Mouse (Mus musculus) heart, adult 2 months (tissue): ENCODE results near the gene Adprhl2. TPM values are rescaled to one million over a fixed set of nuclear protein-coding genes. Genes with fewer than 3 reads are reported as not detected.

Experiments used
- DNase-seq, 2 experiments: peaks; one replicate each; pipeline ENCODE4 v3.0.0; 2021
- H3K27ac ChIP-seq: fragments of 200-600 bp; 2 replicates; pipeline ENCODE4 v1.8.1; 2022
- H3K27me3 ChIP-seq: fragments of 200-500 bp; 2 replicates; pipeline ENCODE4 v1.6.1; 2012; ENCODE audit warnings: mild to moderate bottlenecking, low read length, inconsistent platforms, mixed read lengths; ENCODE audit not compliant: control insufficient read depth, insufficient read depth
- H3K36me3 ChIP-seq: fragments of 200-500 bp; 2 replicates; pipeline ENCODE4 v1.6.1; 2012; ENCODE audit warnings: low read length, inconsistent platforms; ENCODE audit not compliant: control insufficient read depth, insufficient read depth
- H3K4me1 ChIP-seq: fragments of 200-500 bp; 2 replicates; pipeline ENCODE4 v1.6.1; 2011; ENCODE audit warnings: low read length; ENCODE audit not compliant: control insufficient read depth, insufficient read depth
- H3K4me3 ChIP-seq: fragments of 200-600 bp; 2 replicates; pipeline ENCODE4 v1.8.1; 2022
- H3K79me2 ChIP-seq: fragments of 200-500 bp; replicated peaks from 2 replicates; pipeline ENCODE4 v1.6.1; 2012; ENCODE audit warnings: mild to moderate bottlenecking, inconsistent platforms, low read length, moderate library complexity, mixed read lengths; ENCODE audit not compliant: control insufficient read depth, insufficient read depth
- H3K9ac ChIP-seq: fragments of 200-500 bp; 2 replicates; pipeline ENCODE4 v1.6.1; 2012; ENCODE audit warnings: low read depth, mild to moderate bottlenecking, control low read depth, inconsistent platforms, low read length, mixed read lengths
- CTCF ChIP-seq: fragments of 200-600 bp; IDR thresholded peaks from 2 replicates; pipeline ENCODE4 v1.8.1; 2022; ENCODE audit warnings: antibody characterized with exemption, mild to moderate bottlenecking, moderate library complexity
- EP300 ChIP-seq: fragments of 200-500 bp; IDR thresholded peaks from 2 replicates; pipeline ENCODE4 v1.6.1; 2011; ENCODE audit warnings: low read depth, low read length, control low read depth; ENCODE audit not compliant: insufficient read depth
- POLR2A ChIP-seq: fragments of 200-500 bp; IDR thresholded peaks from 2 replicates; pipeline ENCODE4 v1.6.1; 2011; ENCODE audit warnings: mild to moderate bottlenecking, low read depth, low read length, control low read depth; ENCODE audit not compliant: insufficient read depth
- WGBS: fragments of 180-500 bp; shearing (Covaris S2); methylation state at CpG from one replicate; pipeline ENCODE4 v1.1.7; 2018; 5-methylcytosine and 5-hydroxymethylcytosine counted together
- intact Hi-C: fragments of 180-260 bp; cut with DNase I; formaldehyde crosslinking; loops from one replicate; pipeline ENCODE4 v1.15.1; 2025
- polyA plus RNA-seq: library from polyadenylated mRNA; depleted of rRNA; stranded (reverse); fragments of >200 nt; gene quantifications from 2 replicates; pipeline ENCODE4 v1.2.3, GENCODE M21; 2012
- total RNA-seq, 2 experiments: library from RNA; stranded (reverse); gene quantifications; 2 replicates each; pipeline ENCODE4 v1.2.3; 2021

Gene Adprhl2
- total and polyA plus RNA-seq, 3 experiments, result 12.9 to 14.7 (median 13.0) TPM

- H3K36me3 ChIP-seq, result no peaks in the 10 kb centered on the region
- H3K27ac ChIP-seq, result no peak overlapping the region
- no peak overlapping the region for H3K9ac ChIP-seq
- peaks cover 6% of the 10 kb centered on the region for H3K27me3 ChIP-seq
- DNase-seq, result no peak
- no peak overlapping the region for H3K4me3 ChIP-seq
- 66% methylated on average over 4 of the region's 4 CpGs for WGBS
- H3K4me1 ChIP-seq, result no peaks in the 10 kb centered on the region
- TF ChIP-seq CTCF (peak; percentile 56), POLR2A (no peak), EP300 (no peak)
- H3K79me2 ChIP-seq, result no peaks in the 10 kb centered on the region
- intact Hi-C loops, result no loop called here
These were observed 17.6 kb downstream of the Adprhl2 start for GRCm38 (mm10) chr4:126303877-126304276.

- Histone ChIP-seq H3K4me3 (no peak overlapping the region), H3K9ac (no peak overlapping the region), H3K27ac (no peak overlapping the region), H3K4me1 (peaks cover 4% of the 10 kb centered on the region), H3K36me3 (no peaks in the 10 kb centered on the region), H3K79me2 (no peaks in the 10 kb centered on the region), H3K27me3 (peaks cover 6% of the 10 kb centered on the region)
- WGBS, result 14% methylated on average over 27 of the region's 27 CpGs
- TF ChIP-seq EP300 (no peak), CTCF (no peak), POLR2A (no peak)
- DNase-seq, result no peak
- intact Hi-C loops, result no loop called here
These were observed 19.8 kb downstream of the Adprhl2 start for GRCm38 (mm10) chr4:126301584-126302309.

- H3K27me3 ChIP-seq, result peaks cover 6% of the 10 kb centered on the region
- peak overlapping the region; percentile 8; the same call in 1 of the 2 replicates for H3K4me3 ChIP-seq
- TF ChIP-seq CTCF (no peak), POLR2A (no peak), EP300 (no peak)
- no peak for DNase-seq
- no peaks in the 10 kb centered on the region for H3K79me2 ChIP-seq
- intact Hi-C loops, result no loop called here
- no peaks in the 10 kb centered on the region for H3K36me3 ChIP-seq
- no peak overlapping the region for H3K9ac ChIP-seq
- H3K4me1 ChIP-seq, result peaks cover 6% of the 10 kb centered on the region
- H3K27ac ChIP-seq, result no peak overlapping the region
- WGBS, result 5% methylated on average over 49 of the region's 50 CpGs
These were observed 20.5 kb downstream of the Adprhl2 start for GRCm38 (mm10) chr4:126300916-126301583.

GRCm38 (mm10) chr4:126296617-126297101 lies 24.8 kb downstream of the Adprhl2 start:
- H3K79me2 ChIP-seq, result no peaks in the 10 kb centered on the region
- H3K36me3 ChIP-seq, result no peaks in the 10 kb centered on the region
- DNase-seq, result peak; percentile 80 to 82
- H3K27ac ChIP-seq, result peak overlapping the region; percentile 48
- H3K27me3 ChIP-seq, result peaks cover 3% of the 10 kb centered on the region; the same call in 1 of the 2 replicates
- intact Hi-C loops, result no loop called here
- peaks cover 6% of the 10 kb centered on the region for H3K4me1 ChIP-seq
- H3K4me3 ChIP-seq, result peak overlapping the region; percentile 48
- 3% methylated on average over 34 of the region's 34 CpGs for WGBS
- TF ChIP-seq CTCF (0 out of 2 replicates have a peak, but pooled peaks have one; percentile 11), EP300 (no peak)
- peak overlapping the region; percentile 76 for H3K9ac ChIP-seq

GRCm38 (mm10) chr4:126295937-126296336 lies 25.6 kb downstream of the Adprhl2 start:
- no peak for DNase-seq
- no peak overlapping the region for H3K4me3 ChIP-seq
- no peaks in the 10 kb centered on the region for H3K36me3 ChIP-seq
- no peaks in the 10 kb centered on the region for H3K79me2 ChIP-seq
- WGBS, result 62% methylated on average over 4 of the region's 4 CpGs
- no peak for TF ChIP-seq POLR2A
- intact Hi-C loops, result no loop called here
- H3K9ac ChIP-seq, result no peak overlapping the region
- H3K27me3 ChIP-seq, result no peaks in the 10 kb centered on the region; the same call in 1 of the 2 replicates
- H3K27ac ChIP-seq, result no peak overlapping the region
- peaks cover 6% of the 10 kb centered on the region for H3K4me1 ChIP-seq

- WGBS, result 80% methylated on average over 6 of the region's 6 CpGs
- H3K4me1 ChIP-seq, result peaks cover 6% of the 10 kb centered on the region
- H3K27ac ChIP-seq, result no peak overlapping the region
- H3K36me3 ChIP-seq, result no peaks in the 10 kb centered on the region
- H3K27me3 ChIP-seq, result no peaks in the 10 kb centered on the region
- H3K4me3 ChIP-seq, result no peak overlapping the region
- no peak for TF ChIP-seq CTCF
- no peak for TF ChIP-seq EP300
- TF ChIP-seq POLR2A, result no peak
- DNase-seq, result no peak
- no peaks in the 10 kb centered on the region for H3K79me2 ChIP-seq
- H3K9ac ChIP-seq, result no peak overlapping the region
- intact Hi-C loops, result no loop called here
These were observed 26.4 kb downstream of the Adprhl2 start for GRCm38 (mm10) chr4:126295152-126295551.
